Mouse (Mus musculus) midbrain, embryonic 16.5 days (tissue): Measurements from ENCODE around the gene Kat7. TPM values are rescaled to one million over a fixed set of nuclear protein-coding genes. Genes with fewer than 3 reads are reported as not detected.

ENCODE experiments used
- ATAC-seq: fragments of 200-750 bp; cut with Nextera tagmentation; 2 replicates; pipeline ENCODE4 v1.8.0; 2017; ENCODE audit warnings: moderate TSS enrichment
- H3K27ac ChIP-seq: fragments of 300-500 bp; sonication (generic); 2 replicates; pipeline ENCODE4 v1.5.1; 2014; ENCODE audit warnings: mild to moderate bottlenecking, low read length, mixed read lengths
- H3K27me3 ChIP-seq: fragments of 300-500 bp; sonication (generic); 2 replicates; pipeline ENCODE4 v1.6.1; 2014; ENCODE audit warnings: low read depth, low read length, mixed read lengths; ENCODE audit not compliant: control insufficient read depth, insufficient read depth
- H3K36me3 ChIP-seq: fragments of 300-500 bp; sonication (generic); 2 replicates; pipeline ENCODE4 v1.6.1; 2014; ENCODE audit warnings: mild to moderate bottlenecking, low read length, moderate library complexity, mixed read lengths; ENCODE audit not compliant: control insufficient read depth, insufficient read depth
- H3K4me1 ChIP-seq: fragments of 300-500 bp; sonication (generic); 2 replicates; pipeline ENCODE4 v1.6.1; 2014; ENCODE audit warnings: mild to moderate bottlenecking, low read length, mixed read lengths; ENCODE audit not compliant: control insufficient read depth, insufficient read depth
- H3K4me2 ChIP-seq: fragments of 300-500 bp; sonication (generic); 2 replicates; pipeline ENCODE4 v1.6.1; 2014; ENCODE audit warnings: mild to moderate bottlenecking, low read length, mixed read lengths
- H3K4me3 ChIP-seq: fragments of 300-500 bp; sonication (generic); 2 replicates; pipeline ENCODE4 v1.5.1; 2014; ENCODE audit warnings: low read depth, mild to moderate bottlenecking, low read length, moderate library complexity, mixed read lengths
- H3K9ac ChIP-seq: fragments of 300-500 bp; sonication (generic); 2 replicates; pipeline ENCODE4 v1.6.1; 2014; ENCODE audit warnings: low read depth, low read length, mixed read lengths
- H3K9me3 ChIP-seq: fragments of 300-500 bp; sonication (generic); replicated peaks from 2 replicates; pipeline ENCODE4 v1.6.1; 2014; ENCODE audit warnings: mild to moderate bottlenecking, low read length, mixed read lengths; ENCODE audit not compliant: control insufficient read depth, poor library complexity, severe bottlenecking
- WGBS: fragments of 180-500 bp; shearing (Covaris S2); extraction: QIAGEN DNeasy Blood & Tissue Kit; methylation state at CpG from one replicate; pipeline ENCODE4 v1.1.7; 2014; 5-methylcytosine and 5-hydroxymethylcytosine counted together
- polyA plus RNA-seq: library from polyadenylated mRNA; unstranded; fragments of >200 nt; fragmentation: Nextera tagmentation; extraction: Ambion mirVana; gene quantifications from 2 replicates; pipeline ENCODE4 v1.2.1, GENCODE M21; 2015

Gene Kat7
- polyA plus RNA-seq, 1 experiment from 2014 or later = 65.8 TPM

GRCm38 (mm10) chr11:95258490-95258889, 51.6 kb downstream of the Kat7 start:
- H3K36me3 ChIP-seq = no peaks in the 10 kb centered on the region
- H3K4me2 ChIP-seq = peak overlapping the region; percentile 95
- H3K4me3 ChIP-seq = peak overlapping the region; percentile 56
- no peaks in the 10 kb centered on the region for H3K27me3 ChIP-seq
- no peak overlapping the region for H3K27ac ChIP-seq
- H3K4me1 ChIP-seq = peaks cover 13% of the 10 kb centered on the region
- 1% methylated on average over 26 of the region's 26 CpGs for WGBS
- H3K9me3 ChIP-seq = no peaks in the 10 kb centered on the region
- peak overlapping the region; percentile 74 for H3K9ac ChIP-seq
- ATAC-seq = peak; percentile 33; the same call in 1 of the 2 replicates

GRCm38 (mm10) chr11:95257930-95258329, 52.1 kb downstream of the Kat7 start:
- H3K4me3 ChIP-seq = no peak overlapping the region
- ATAC-seq = no peak
- no peaks in the 10 kb centered on the region for H3K27me3 ChIP-seq
- no peak overlapping the region for H3K9ac ChIP-seq
- H3K9me3 ChIP-seq = no peaks in the 10 kb centered on the region
- H3K27ac ChIP-seq = no peak overlapping the region
- no peaks in the 10 kb centered on the region for H3K36me3 ChIP-seq
- peaks cover 13% of the 10 kb centered on the region for H3K4me1 ChIP-seq
- no peak overlapping the region for H3K4me2 ChIP-seq
- 54% methylated on average over 4 of the region's 4 CpGs for WGBS

- Histone ChIP-seq H3K4me2 (no peak overlapping the region), H3K9me3 (no peaks in the 10 kb centered on the region), H3K27ac (no peak overlapping the region), H3K4me3 (no peak overlapping the region), H3K4me1 (peaks cover 13% of the 10 kb centered on the region), H3K36me3 (no peaks in the 10 kb centered on the region), H3K27me3 (no peaks in the 10 kb centered on the region), H3K9ac (no peak overlapping the region)
- WGBS = 80% methylated on average over 6 of the region's 6 CpGs
- no peak for ATAC-seq
Measured at GRCm38 (mm10) chr11:95255747-95256146, 54.3 kb downstream of the Kat7 start.

GRCm38 (mm10) chr11:95254165-95254564, 55.9 kb downstream of the Kat7 start:
- WGBS = 84% methylated on average over 7 of the region's 8 CpGs
- peaks cover 10% of the 10 kb centered on the region for H3K4me1 ChIP-seq
- H3K9me3 ChIP-seq = no peaks in the 10 kb centered on the region
- no peak overlapping the region for H3K4me3 ChIP-seq
- H3K9ac ChIP-seq = no peak overlapping the region
- H3K27ac ChIP-seq = no peak overlapping the region
- H3K4me2 ChIP-seq = no peak overlapping the region
- no peak for ATAC-seq
- H3K27me3 ChIP-seq = no peaks in the 10 kb centered on the region
- H3K36me3 ChIP-seq = no peaks in the 10 kb centered on the region

GRCm38 (mm10) chr11:95252104-95252503, 57.9 kb downstream of the Kat7 start:
- Histone ChIP-seq H3K4me3 (no peak overlapping the region), H3K4me2 (no peak overlapping the region), H3K27ac (no peak overlapping the region), H3K9me3 (no peaks in the 10 kb centered on the region), H3K9ac (no peak overlapping the region), H3K4me1 (no peaks in the 10 kb centered on the region), H3K36me3 (no peaks in the 10 kb centered on the region), H3K27me3 (no peaks in the 10 kb centered on the region)
- no peak for ATAC-seq
- 82% methylated on average over 6 of the region's 6 CpGs for WGBS

GRCm38 (mm10) chr11:95251295-95251694, 58.8 kb downstream of the Kat7 start:
- Histone ChIP-seq H3K27ac (no peak overlapping the region), H3K27me3 (no peaks in the 10 kb centered on the region), H3K4me2 (no peak overlapping the region), H3K4me3 (no peak overlapping the region), H3K4me1 (no peaks in the 10 kb centered on the region), H3K9ac (no peak overlapping the region), H3K9me3 (no peaks in the 10 kb centered on the region), H3K36me3 (no peaks in the 10 kb centered on the region)
- ATAC-seq = no peak
- 3% methylated on average over 11 of the region's 11 CpGs for WGBS

GRCm38 (mm10) chr11:95250110-95250509, 59.9 kb downstream of the Kat7 start:
- no peaks in the 10 kb centered on the region for H3K27me3 ChIP-seq
- H3K4me2 ChIP-seq = no peak overlapping the region
- 52% methylated on average over 10 of the region's 10 CpGs for WGBS
- no peak overlapping the region for H3K9ac ChIP-seq
- no peaks in the 10 kb centered on the region for H3K4me1 ChIP-seq
- no peaks in the 10 kb centered on the region for H3K36me3 ChIP-seq
- H3K27ac ChIP-seq = no peak overlapping the region
- ATAC-seq = no peak
- H3K4me3 ChIP-seq = no peak overlapping the region
- H3K9me3 ChIP-seq = no peaks in the 10 kb centered on the region

GRCm38 (mm10) chr11:95247065-95247464, 63.0 kb downstream of the Kat7 start:
- H3K27ac ChIP-seq = no peak overlapping the region
- 29% methylated on average over 14 of the region's 14 CpGs for WGBS
- no peaks in the 10 kb centered on the region for H3K4me1 ChIP-seq
- ATAC-seq = no peak
- no peaks in the 10 kb centered on the region for H3K36me3 ChIP-seq
- H3K9me3 ChIP-seq = no peaks in the 10 kb centered on the region
- no peak overlapping the region for H3K9ac ChIP-seq
- no peaks in the 10 kb centered on the region for H3K27me3 ChIP-seq
- no peak overlapping the region for H3K4me2 ChIP-seq
- H3K4me3 ChIP-seq = no peak overlapping the region

- no peaks in the 10 kb centered on the region for H3K36me3 ChIP-seq
- H3K4me1 ChIP-seq = no peaks in the 10 kb centered on the region
- H3K9ac ChIP-seq = no peak overlapping the region
- no peaks in the 10 kb centered on the region for H3K9me3 ChIP-seq
- H3K27ac ChIP-seq = no peak overlapping the region
- H3K4me2 ChIP-seq = no peak overlapping the region
- no peaks in the 10 kb centered on the region for H3K27me3 ChIP-seq
- no peak for ATAC-seq
- H3K4me3 ChIP-seq = no peak overlapping the region
- WGBS = 72% methylated on average over 7 of the region's 7 CpGs
Measured at GRCm38 (mm10) chr11:95245456-95245855, 64.6 kb downstream of the Kat7 start.

GRCm38 (mm10) chr11:95242653-95243052, 67.4 kb downstream of the Kat7 start:
- ATAC-seq = no peak
- H3K9ac ChIP-seq = no peak overlapping the region
- no peak overlapping the region for H3K4me2 ChIP-seq
- no peaks in the 10 kb centered on the region for H3K27me3 ChIP-seq
- no peak overlapping the region for H3K4me3 ChIP-seq
- H3K27ac ChIP-seq = no peak overlapping the region
- H3K9me3 ChIP-seq = no peaks in the 10 kb centered on the region
- no peaks in the 10 kb centered on the region for H3K4me1 ChIP-seq
- H3K36me3 ChIP-seq = no peaks in the 10 kb centered on the region
- 63% methylated on average over 6 of the region's 6 CpGs for WGBS
